Mouse (Mus musculus) testis, adult 2 months (tissue): ENCODE results near the gene Calcr.
"Not testable (repeated sequence)": the region's sequence is repeated elsewhere in the genome, so short reads cannot be mapped to it uniquely, and the experiment has no call there.

Source experiments
- CTCF ChIP-seq: fragments of 200-500 bp; IDR thresholded peaks from 2 replicates; pipeline ENCODE4 v1.5.1; 2012; ENCODE audit warnings: low read depth, mild to moderate bottlenecking, inconsistent platforms, low read length, moderate library complexity; ENCODE audit not compliant: control insufficient read depth, insufficient read depth, insufficient replicate concordance
- POLR2A ChIP-seq: fragments of 200-500 bp; IDR thresholded peaks from 2 replicates; pipeline ENCODE4 v1.6.1; 2012; ENCODE audit warnings: low read depth, mild to moderate bottlenecking, inconsistent platforms, low read length, moderate library complexity; ENCODE audit not compliant: control insufficient read depth

GRCm38 (mm10) chr6:3671941-3672340 lies 92.6 kb downstream of the Calcr start:
- TF ChIP-seq CTCF, POLR2A: not testable (repeated sequence)
